Mouse (Mus musculus) kidney, embryonic 16.5 days (tissue): ENCODE data around the gene Fitm1. TPM values are rescaled to one million over a fixed set of nuclear protein-coding genes. Genes with fewer than 3 reads are reported as not detected.

Experiments used
- ATAC-seq: fragments of 200-750 bp; cut with Nextera tagmentation; 2 replicates; pipeline ENCODE4 v1.8.0; 2017; ENCODE audit warnings: moderate TSS enrichment; ENCODE audit not compliant: low FRiP score, low TSS enrichment
- H3K27ac ChIP-seq: fragments of 300-500 bp; sonication (generic); 2 replicates; pipeline ENCODE4 v1.5.1; 2014; ENCODE audit warnings: low read length
- H3K27me3 ChIP-seq: fragments of 300-500 bp; sonication (generic); 2 replicates; pipeline ENCODE4 v1.6.1; 2014; ENCODE audit warnings: low read length, control low read depth, mixed read lengths; ENCODE audit not compliant: insufficient read depth
- H3K36me3 ChIP-seq: fragments of 300-500 bp; sonication (generic); 2 replicates; pipeline ENCODE4 v1.6.1; 2014; ENCODE audit warnings: low read length, control low read depth, mixed read lengths; ENCODE audit not compliant: insufficient read depth
- H3K4me1 ChIP-seq: fragments of 300-500 bp; sonication (generic); 2 replicates; pipeline ENCODE4 v1.6.1; 2014; ENCODE audit warnings: low read length, control low read depth, mixed read lengths; ENCODE audit not compliant: insufficient read depth
- H3K4me2 ChIP-seq: fragments of 300-500 bp; sonication (generic); replicated peaks from 2 replicates; pipeline ENCODE4 v1.6.1; 2014; ENCODE audit warnings: low read depth, low read length
- H3K4me3 ChIP-seq: fragments of 300-500 bp; sonication (generic); 2 replicates; pipeline ENCODE4 v1.5.1; 2014; ENCODE audit warnings: mild to moderate bottlenecking, low read length
- H3K9ac ChIP-seq: fragments of 300-500 bp; sonication (generic); replicated peaks from 2 replicates; pipeline ENCODE4 v1.6.1; 2014; ENCODE audit warnings: low read length
- H3K9me3 ChIP-seq: fragments of 300-500 bp; sonication (generic); 2 replicates; pipeline ENCODE4 v1.6.1; 2016; ENCODE audit warnings: low read length, control low read depth
- WGBS: fragments of 180-500 bp; shearing (Covaris S2); extraction: QIAGEN DNeasy Blood & Tissue Kit; methylation state at CpG from one replicate; pipeline ENCODE4 v1.1.7; 2014; 5-methylcytosine and 5-hydroxymethylcytosine counted together
- polyA plus RNA-seq: library from polyadenylated mRNA; unstranded; fragments of >200 nt; fragmentation: Nextera tagmentation; extraction: Ambion mirVana; gene quantifications from 2 replicates; pipeline ENCODE4 v1.2.1, GENCODE M21; 2015

Gene Fitm1
- polyA plus RNA-seq, 1 experiment from 2014 or later, result 4.5 TPM

GRCm38 (mm10) chr14:55579511-55580496, 4.4 kb downstream of the Fitm1 start:
- H3K27ac ChIP-seq, result no peak overlapping the region
- H3K4me3 ChIP-seq, result no peak overlapping the region
- peaks cover 19% of the 10 kb centered on the region for H3K36me3 ChIP-seq
- WGBS, result 92% methylated on average over 23 of the region's 23 CpGs
- H3K27me3 ChIP-seq, result no peaks in the 10 kb centered on the region
- peaks cover 26% of the 10 kb centered on the region for H3K4me1 ChIP-seq
- no peak for ATAC-seq
- H3K4me2 ChIP-seq, result no peak overlapping the region
- H3K9ac ChIP-seq, result no peak overlapping the region
- no peaks in the 10 kb centered on the region for H3K9me3 ChIP-seq

- no peak overlapping the region for H3K4me2 ChIP-seq
- H3K9me3 ChIP-seq, result no peaks in the 10 kb centered on the region
- peaks cover 19% of the 10 kb centered on the region for H3K36me3 ChIP-seq
- no peaks in the 10 kb centered on the region for H3K27me3 ChIP-seq
- no peak overlapping the region for H3K9ac ChIP-seq
- H3K4me3 ChIP-seq, result no peak overlapping the region
- ATAC-seq, result no peak
- peaks cover 24% of the 10 kb centered on the region for H3K4me1 ChIP-seq
- 95% methylated on average over 16 of the region's 16 CpGs for WGBS
- H3K27ac ChIP-seq, result no peak overlapping the region
These were observed 5.3 kb downstream of the Fitm1 start for GRCm38 (mm10) chr14:55580731-55581130.

GRCm38 (mm10) chr14:55581981-55582681, 6.7 kb downstream of the Fitm1 start:
- peaks cover 21% of the 10 kb centered on the region for H3K36me3 ChIP-seq
- H3K9ac ChIP-seq, result no peak overlapping the region
- peaks cover 18% of the 10 kb centered on the region for H3K4me1 ChIP-seq
- no peak overlapping the region for H3K27ac ChIP-seq
- ATAC-seq, result no peak
- no peaks in the 10 kb centered on the region for H3K27me3 ChIP-seq
- H3K9me3 ChIP-seq, result no peaks in the 10 kb centered on the region
- no peak overlapping the region for H3K4me2 ChIP-seq
- no peak overlapping the region for H3K4me3 ChIP-seq
- WGBS, result 66% methylated on average over 9 of the region's 9 CpGs

- peak overlapping the region; percentile 64 for H3K4me3 ChIP-seq
- H3K27me3 ChIP-seq, result no peaks in the 10 kb centered on the region
- 35% methylated on average over 5 of the region's 5 CpGs for WGBS
- no peak for ATAC-seq
- peaks cover 31% of the 10 kb centered on the region for H3K36me3 ChIP-seq
- no peak overlapping the region for H3K27ac ChIP-seq
- H3K9me3 ChIP-seq, result no peaks in the 10 kb centered on the region
- H3K4me1 ChIP-seq, result peaks cover 13% of the 10 kb centered on the region
- H3K9ac ChIP-seq, result peak overlapping the region; percentile 76
- H3K4me2 ChIP-seq, result peak overlapping the region; percentile 94
These were observed 8.9 kb downstream of the Fitm1 start for GRCm38 (mm10) chr14:55584303-55584701.

GRCm38 (mm10) chr14:55584702-55585565, 9.5 kb downstream of the Fitm1 start, which contains the start of gene Emc9:
Gene Emc9, minus strand, starts transcription at chr14:55585302.
- peak within 1 kb of the TSS; percentile 64 for H3K4me3 ChIP-seq
- H3K36me3 ChIP-seq, result peaks cover 31% of the 10 kb centered on the region
- H3K27ac ChIP-seq, result no peak within 1 kb of the TSS
- ATAC-seq, result peak; percentile 86
- H3K9ac ChIP-seq, result peak within 1 kb of the TSS; percentile 76
- peak within 1 kb of the TSS; percentile 94 for H3K4me2 ChIP-seq
- H3K9me3 ChIP-seq, result no peaks in the 10 kb centered on the region
- no peaks in the 10 kb centered on the region for H3K27me3 ChIP-seq
- WGBS, result 4% methylated on average over 43 of the region's 43 CpGs
- H3K4me1 ChIP-seq, result peaks cover 11% of the 10 kb centered on the region

- peak overlapping the region; percentile 64 for H3K4me3 ChIP-seq
These were observed 10.1 kb downstream of the Fitm1 start for GRCm38 (mm10) chr14:55585566-55585960.

GRCm38 (mm10) chr14:55586149-55586548, 10.7 kb downstream of the Fitm1 start:
- Histone ChIP-seq H3K9ac (no peak overlapping the region), H3K27ac (no peak overlapping the region), H3K36me3 (peaks cover 19% of the 10 kb centered on the region), H3K4me1 (peaks cover 14% of the 10 kb centered on the region), H3K4me3 (no peak overlapping the region), H3K4me2 (no peak overlapping the region), H3K9me3 (no peaks in the 10 kb centered on the region), H3K27me3 (no peaks in the 10 kb centered on the region)
- WGBS, result 90% methylated on average over 2 of the region's 2 CpGs
- no peak for ATAC-seq

More at GRCm38 (mm10) chr14:55585566-55585960, 10.1 kb downstream of the Fitm1 start:
- WGBS, result 61% methylated on average over 6 of the region's 6 CpGs
- H3K4me1 ChIP-seq, result peaks cover 14% of the 10 kb centered on the region
- H3K27ac ChIP-seq, result no peak overlapping the region
- peaks cover 25% of the 10 kb centered on the region for H3K36me3 ChIP-seq
- H3K27me3 ChIP-seq, result no peaks in the 10 kb centered on the region
- H3K4me2 ChIP-seq, result peak overlapping the region; percentile 94
- ATAC-seq, result no peak
- H3K9ac ChIP-seq, result no peak overlapping the region
- no peaks in the 10 kb centered on the region for H3K9me3 ChIP-seq

- no peak for ATAC-seq
- Histone ChIP-seq H3K4me1 (peaks cover 26% of the 10 kb centered on the region), H3K4me2 (no peak overlapping the region), H3K27ac (no peak overlapping the region), H3K27me3 (no peaks in the 10 kb centered on the region), H3K4me3 (no peak overlapping the region), H3K9ac (no peak overlapping the region), H3K36me3 (peaks cover 19% of the 10 kb centered on the region), H3K9me3 (no peaks in the 10 kb centered on the region)
- WGBS, result 96% methylated on average over 5 of the region's 5 CpGs
These were observed 13.9 kb downstream of the Fitm1 start for GRCm38 (mm10) chr14:55589271-55589670.

- H3K4me1 ChIP-seq, result peaks cover 21% of the 10 kb centered on the region
- ATAC-seq, result no peak
These were observed 14.5 kb downstream of the Fitm1 start for GRCm38 (mm10) chr14:55589771-55590448.

More at GRCm38 (mm10) chr14:55589771-55590448, 14.5 kb downstream of the Fitm1 start:
- H3K9ac ChIP-seq, result peak overlapping the region; percentile 73
- no peaks in the 10 kb centered on the region for H3K27me3 ChIP-seq
- peak overlapping the region; percentile 74 for H3K27ac ChIP-seq
- WGBS, result 68% methylated on average over 11 of the region's 11 CpGs
- H3K9me3 ChIP-seq, result no peaks in the 10 kb centered on the region
- peak overlapping the region; percentile 78 for H3K4me2 ChIP-seq
- peak overlapping the region; percentile 97 for H3K4me3 ChIP-seq
- peaks cover 25% of the 10 kb centered on the region for H3K36me3 ChIP-seq
